Mouse (Mus musculus) left cerebral cortex, adult 2 months (tissue): ENCODE results near the gene Lipa. TPM values are rescaled to one million over a fixed set of nuclear protein-coding genes. Genes with fewer than 3 reads are reported as not detected.

Source experiments
- DNase-seq, 2 experiments: peaks; one replicate each; pipeline ENCODE4 v3.0.0; 2021 to 2022; ENCODE audit warnings: low spot score in 2 of 2, mixed read lengths in 1 of 2; ENCODE audit errors: extremely low spot score in 1 of 2
- H3K27ac ChIP-seq: fragments of 200-600 bp; 2 replicates; pipeline ENCODE4 v1.8.1; 2022
- H3K4me3 ChIP-seq: fragments of 200-600 bp; 2 replicates; pipeline ENCODE4 v1.8.1; 2022
- CTCF ChIP-seq: fragments of 200-600 bp; IDR thresholded peaks from 2 replicates; pipeline ENCODE4 v1.8.1; 2022; ENCODE audit warnings: antibody characterized with exemption, mild to moderate bottlenecking, moderate library complexity
- intact Hi-C: fragments of 180-260 bp; cut with DNase I; formaldehyde crosslinking; loops from one replicate; pipeline ENCODE4 v1.15.1; 2025
- total RNA-seq, 2 experiments: library from RNA; stranded (reverse); gene quantifications; 2 replicates each; pipeline ENCODE4 v1.2.3; 2021

Lipa gene
- total RNA-seq, 2 experiments from 2014 or later = 15.3 to 17.5 TPM

- intact Hi-C loops = no loop called here
- no peak for DNase-seq
- H3K27ac ChIP-seq = no peak overlapping the region; the same call in 1 of the 2 replicates
- H3K4me3 ChIP-seq = no peak overlapping the region
- no peak; the same call in 1 of the 2 replicates for TF ChIP-seq CTCF
Observed at GRCm38 (mm10) chr19:34551981-34552380, 24.7 kb upstream of the Lipa start.

DNA sequence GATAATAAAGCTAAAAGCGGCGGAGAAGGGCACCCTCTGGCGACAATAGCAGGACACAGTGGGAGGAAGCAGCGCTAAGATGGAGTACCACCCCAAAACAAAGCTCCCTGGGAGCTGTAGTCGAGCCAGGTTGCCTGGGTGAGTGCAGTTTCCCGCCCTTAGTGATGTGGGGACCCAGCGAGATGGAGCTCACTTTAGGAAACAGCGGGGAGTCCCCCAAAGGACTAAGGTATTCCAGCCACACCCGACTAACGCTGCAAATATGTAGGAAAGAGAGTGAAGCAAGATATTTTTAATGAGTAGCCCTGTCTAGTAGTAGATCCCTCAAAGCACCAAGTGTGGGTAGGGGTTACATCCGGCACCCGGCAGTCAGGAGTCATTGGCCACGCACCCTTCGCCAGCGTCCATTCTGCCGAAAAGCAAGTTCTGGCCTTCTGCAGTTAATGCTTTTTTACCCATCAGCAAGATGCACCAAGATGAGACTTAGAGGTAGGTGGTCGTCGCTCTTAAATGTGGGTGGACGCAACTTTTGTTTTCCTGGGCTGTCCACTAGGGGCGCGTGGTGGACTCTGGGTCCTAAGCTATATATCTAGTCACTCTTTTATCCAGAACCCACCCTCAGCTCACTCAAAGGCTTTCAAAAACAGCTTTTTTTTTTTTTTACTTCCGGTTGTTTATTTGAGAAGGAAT, 23.4 kb upstream of the Lipa start, which contains the start of gene Ifit2:
Gene Ifit2 (plus strand): TSS at position 161 of the 690 bp plus-strand sequence.
- DNase-seq = peak; percentile 55 to 64
- TF ChIP-seq CTCF = peak; percentile 59
- H3K27ac ChIP-seq = peak within 1 kb of the TSS; percentile 69
- peak within 1 kb of the TSS; percentile 61 for H3K4me3 ChIP-seq
- intact Hi-C loops = loop anchor here (1.0 kb wide), 1 partner anchor 216 kb away; no protein-coding TSS in a partner anchor

DNA sequence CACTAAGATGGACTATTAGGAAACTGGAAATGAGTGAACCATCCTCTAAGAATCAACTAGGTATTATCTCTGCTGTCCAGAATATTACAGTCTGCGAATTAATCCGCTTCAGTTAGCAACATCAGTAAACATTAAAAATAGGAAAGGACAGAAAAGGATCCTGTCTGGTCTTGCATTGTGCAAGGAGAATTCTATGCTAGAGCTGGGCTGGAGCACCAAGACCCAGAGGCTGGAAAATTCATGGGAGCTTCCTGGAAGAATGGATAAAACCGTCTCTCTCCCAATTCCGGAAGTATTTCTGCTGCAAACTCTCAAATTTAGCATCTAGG, 22.9 kb upstream of the Lipa start:
- Histone ChIP-seq H3K27ac (no peak overlapping the region; the same call in 1 of the 2 replicates), H3K4me3 (peak overlapping the region; percentile 61)
- DNase-seq = no peak
- intact Hi-C loops = loop anchor here (1.0 kb wide), 1 partner anchor 216 kb away; no protein-coding TSS in a partner anchor
- no peak for TF ChIP-seq CTCF

DNA sequence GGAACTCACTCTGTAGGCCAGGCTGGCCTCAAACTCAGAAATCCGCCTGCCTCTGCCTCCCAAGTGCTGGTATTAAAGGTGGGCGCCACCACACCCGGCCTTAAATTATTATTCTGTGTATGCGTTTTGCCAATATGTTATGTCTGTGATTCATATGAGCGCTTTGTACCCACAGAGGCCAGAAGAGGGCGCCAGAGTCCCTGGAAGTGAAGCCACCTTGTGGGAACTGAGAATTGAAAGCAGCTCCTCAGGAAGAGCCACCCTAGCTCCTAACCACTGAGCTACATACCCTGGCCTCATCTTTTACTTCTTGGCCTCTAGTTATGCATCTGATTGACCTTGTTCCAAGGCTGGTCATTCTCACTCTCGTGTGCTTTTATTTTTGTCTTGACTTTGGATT, 20.7 kb upstream of the Lipa start:
- Histone ChIP-seq H3K27ac (no peak overlapping the region), H3K4me3 (no peak overlapping the region)
- DNase-seq = peak; percentile 60 to 72
- TF ChIP-seq CTCF = peak; percentile 74
- intact Hi-C loops = loop anchor here (1.0 kb wide), 1 partner anchor 89 kb away; no protein-coding TSS in a partner anchor

DNA sequence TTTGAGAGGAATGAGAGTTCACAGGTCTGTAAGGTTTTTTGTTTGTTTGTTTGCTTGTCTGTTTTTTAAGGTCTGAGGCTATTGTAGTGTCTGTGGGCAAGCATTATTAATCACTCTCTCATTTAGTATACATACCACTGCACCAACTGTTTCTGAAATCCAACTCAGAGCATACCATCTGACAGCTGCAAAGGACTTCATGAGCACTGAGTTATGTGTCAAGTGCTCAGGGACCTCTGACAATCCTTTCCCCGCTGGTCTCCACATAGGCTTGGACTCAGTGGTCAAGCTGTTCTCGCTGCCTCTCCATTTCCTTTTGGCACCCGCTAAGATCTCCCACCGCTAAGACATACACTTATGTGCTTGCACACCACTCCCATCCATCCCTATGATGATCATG, 18.9 kb upstream of the Lipa start:
- Histone ChIP-seq H3K4me3 (no peak overlapping the region), H3K27ac (no peak overlapping the region)
- intact Hi-C loops = no loop called here
- no peak for TF ChIP-seq CTCF
- DNase-seq = no peak

DNA sequence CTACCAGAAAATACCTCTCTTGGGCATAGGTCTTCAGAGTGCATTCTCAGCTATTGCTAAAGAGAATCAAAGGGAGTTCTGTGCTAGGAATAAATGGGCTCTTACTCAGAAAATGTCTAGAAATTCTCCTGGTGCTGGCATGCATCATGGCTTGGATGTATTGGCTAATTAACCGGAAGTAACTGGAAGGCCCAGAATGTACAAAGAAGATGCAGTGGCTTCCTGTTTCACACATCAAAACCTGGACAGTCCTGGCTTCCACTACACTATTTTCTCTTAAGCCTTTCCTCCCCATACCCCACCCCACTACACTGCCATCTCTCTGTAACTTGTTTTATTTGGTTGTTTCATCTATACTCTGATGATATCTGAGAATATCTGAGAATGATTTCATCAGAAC, 12.1 kb upstream of the Lipa start:
- TF ChIP-seq CTCF = no peak
- Histone ChIP-seq H3K27ac (no peak overlapping the region), H3K4me3 (no peak overlapping the region)
- intact Hi-C loops = no loop called here
- no peak for DNase-seq

GRCm38 (mm10) chr19:34532061-34532751, 4.9 kb upstream of the Lipa start:
- intact Hi-C loops = no loop called here
- no peak for TF ChIP-seq CTCF
- DNase-seq = no peak
- Histone ChIP-seq H3K27ac (no peak overlapping the region), H3K4me3 (no peak overlapping the region)

- intact Hi-C loops = no loop called here
- no peak for DNase-seq
- H3K4me3 ChIP-seq = peak overlapping the region; percentile 78
- peak overlapping the region; percentile 83 for H3K27ac ChIP-seq
- TF ChIP-seq CTCF = no peak; the same call in none of the 2 replicates
Observed at GRCm38 (mm10) chr19:34526321-34526923, 852 bp downstream of the Lipa start.

DNA sequence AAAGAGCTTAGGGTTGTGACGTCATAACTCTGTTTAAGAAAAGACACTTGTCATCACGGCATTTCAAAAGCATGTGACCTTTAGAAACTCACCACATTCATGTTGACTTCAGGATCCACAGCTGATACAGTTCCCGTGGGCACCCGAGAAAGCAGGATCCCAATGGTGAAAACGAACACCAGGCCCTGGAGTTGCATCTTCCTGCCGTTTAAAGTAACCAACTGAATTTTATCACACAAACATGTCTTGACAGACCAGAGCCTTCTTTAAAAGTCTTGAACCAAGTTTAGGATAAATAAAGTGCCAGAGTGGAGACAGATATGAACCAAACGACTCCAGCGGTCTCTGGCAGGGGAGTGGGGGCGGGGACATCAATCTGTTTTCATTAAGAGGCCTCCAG, 2.6 kb downstream of the Lipa start:
- no peak for TF ChIP-seq CTCF
- no peak overlapping the region for H3K27ac ChIP-seq
- intact Hi-C loops = no loop called here

GRCm38 (mm10) chr19:34523106-34523725, 4.1 kb downstream of the Lipa start:
- DNase-seq = no peak
- TF ChIP-seq CTCF = no peak
- Histone ChIP-seq H3K4me3 (no peak overlapping the region), H3K27ac (no peak overlapping the region)
- intact Hi-C loops = no loop called here

More for the DNA sequence above, 2.6 kb downstream of the Lipa start:
- DNase-seq = no peak
- no peak overlapping the region for H3K4me3 ChIP-seq

DNA sequence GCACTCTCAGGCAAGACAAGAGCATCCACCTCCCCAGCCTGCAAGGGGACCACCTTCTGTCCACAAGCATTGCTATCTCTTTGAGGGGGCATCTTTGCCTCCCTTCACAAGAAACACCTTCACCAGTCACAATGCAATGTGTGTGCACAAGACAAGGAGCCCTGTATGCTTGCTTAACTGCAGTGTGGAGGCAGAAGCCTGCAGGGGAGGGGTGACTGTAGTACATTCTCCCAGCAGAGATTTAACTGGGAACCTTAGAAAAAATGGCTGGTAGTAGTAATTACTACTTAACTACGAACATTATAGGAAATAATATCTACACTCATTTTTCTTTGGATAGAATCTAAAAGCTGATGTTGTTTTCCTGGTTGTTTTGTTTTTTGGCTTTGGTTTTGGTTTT, 5.3 kb downstream of the Lipa start:
- Histone ChIP-seq H3K4me3 (no peak overlapping the region), H3K27ac (no peak overlapping the region)
- DNase-seq = no peak
- intact Hi-C loops = no loop called here
- TF ChIP-seq CTCF = no peak

DNA sequence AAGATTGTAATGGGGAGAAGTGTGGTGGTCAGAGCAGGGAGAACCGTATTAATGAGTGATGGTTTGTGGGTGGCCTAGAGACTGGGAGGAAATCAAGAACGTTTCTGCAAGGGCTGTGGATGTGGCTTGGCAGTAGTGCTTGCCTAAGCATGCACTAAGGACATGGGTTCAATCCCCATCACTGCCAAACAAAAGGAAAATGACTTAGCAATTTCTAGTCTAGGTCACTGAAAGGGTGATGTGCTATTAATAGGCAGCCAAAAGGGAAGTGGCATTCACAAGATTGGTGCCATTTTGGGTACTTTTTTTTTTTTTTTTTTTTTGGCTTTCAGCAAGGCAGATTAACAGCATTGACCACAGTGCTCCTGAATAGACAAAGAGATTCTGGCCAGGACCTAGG, 5.9 kb downstream of the Lipa start:
- no peak for DNase-seq
- Histone ChIP-seq H3K27ac (no peak overlapping the region), H3K4me3 (no peak overlapping the region)
- intact Hi-C loops = no loop called here
- no peak for TF ChIP-seq CTCF
